Comparison of ENCODE assay signal across 8 mouse cellular contexts in genomic region chr8:11914681-11915474, GRCm38 (mm10).
DNase-seq lines count a peak whose midpoint lies in the region; ATAC-seq lines count a peak whose summit lies in the region.

No protein-coding gene starts in this region.

- 0 out of 2 replicates have a peak overlapping the region, but pooled peaks have one; percentile 15 for H3K9ac ChIP-seq in embryonic facial prominence, embryonic 12.5 days

- WGBS in embryonic facial prominence, embryonic 12.5 days = 40% methylated on average over 19 of the region's 19 CpGs
- 46% methylated on average over 19 of the region's 19 CpGs for WGBS in midbrain, embryonic 10.5 days

- peaks cover 27% of the 10 kb centered on the region for H3K4me1 ChIP-seq in embryonic facial prominence, embryonic 12.5 days
- peaks cover 47% of the 10 kb centered on the region for H3K4me1 ChIP-seq in midbrain, embryonic 10.5 days

- no peaks in the 10 kb centered on the region for H3K36me3 ChIP-seq in embryonic facial prominence, embryonic 12.5 days
- H3K36me3 ChIP-seq in midbrain, embryonic 10.5 days = no peaks in the 10 kb centered on the region

- DNase-seq in gastrocnemius, postnatal 14 days = peak; percentile 38
- DNase-seq in gastrocnemius, adult 18-20 months (ENCODE audit: low spot score) = no peak
- DNase-seq in heart, postnatal 10 days = peak; percentile 35 to 46
- peak; percentile 27 for DNase-seq in midbrain, embryonic 10.5 days (ENCODE audit: low spot score)
- no peak for DNase-seq in layer of hippocampus, postnatal 14 days (ENCODE audit: low spot score in 2 of 2)
- no peak for DNase-seq in adipocyte (ENCODE audit: low spot score)
- no peak for DNase-seq in spleen, postnatal 36 days (ENCODE audit: low spot score in 2 of 2)

- H3K4me3 ChIP-seq in embryonic facial prominence, embryonic 12.5 days = no peak overlapping the region
- peak overlapping the region; percentile 35 for H3K4me3 ChIP-seq in midbrain, embryonic 10.5 days

- H3K4me2 ChIP-seq in embryonic facial prominence, embryonic 12.5 days (replicated peaks) = peak overlapping the region; percentile 43

- intact Hi-C loops in gastrocnemius, postnatal 14 days (cut with DNase I; ENCODE audit: low total_unique reads) = no loop called here
- intact Hi-C loops in heart, postnatal 10 days (cut with DNase I) = loop anchor here (5.0 kb wide), 1 partner anchor 73 kb away; the partner anchor contains the start of gene Tex29

- ATAC-seq in embryonic facial prominence, embryonic 12.5 days (ENCODE audit: insufficient number of reproducible peaks, insufficient read depth, low FRiP score, low TSS enrichment) = no peak

- no peaks in the 10 kb centered on the region for H3K27me3 ChIP-seq in embryonic facial prominence, embryonic 12.5 days
- H3K27me3 ChIP-seq in midbrain, embryonic 10.5 days (ENCODE audit: low read depth, poor library complexity, severe bottlenecking) = peaks cover 16% of the 10 kb centered on the region; the same call in 1 of the 2 replicates

- H3K9me3 ChIP-seq in embryonic facial prominence, embryonic 12.5 days = no peaks in the 10 kb centered on the region
- H3K9me3 ChIP-seq in midbrain, embryonic 10.5 days (replicated peaks) = no peaks in the 10 kb centered on the region

- 0 out of 2 replicates have a peak overlapping the region, but pooled peaks have one; percentile 47 for H3K27ac ChIP-seq in embryonic facial prominence, embryonic 12.5 days
- H3K27ac ChIP-seq in midbrain, embryonic 10.5 days (replicated peaks) = peak overlapping the region; percentile 77

Comparison
In these comparisons a context has a peak if more than half of its experiments do, and no peak if none do; other contexts are left out.
1. DNase-seq: peak in gastrocnemius, postnatal 14 days (single experiment), heart, postnatal 10 days (2 of 2) and midbrain, embryonic 10.5 days (single experiment); none in gastrocnemius, adult 18-20 months (single experiment), layer of hippocampus, postnatal 14 days (0 of 2), adipocyte (single experiment) and spleen, postnatal 36 days (0 of 2).